Mouse (Mus musculus) forebrain, embryonic 14.5 days (tissue): ENCODE results near the gene Mfap3. TPM values are rescaled to one million over a fixed set of nuclear protein-coding genes. Genes with fewer than 3 reads are reported as not detected.

Source experiments
- ATAC-seq: fragments of 200-750 bp; cut with Nextera tagmentation; 2 replicates; pipeline ENCODE4 v1.8.0; 2017; ENCODE audit warnings: mild to moderate bottlenecking, moderate library complexity
- DNase-seq: peaks from one replicate; pipeline ENCODE4 v3.0.0-alpha.2; 2015; ENCODE audit warnings: low spot score
- H3K27ac ChIP-seq: fragments of 300-500 bp; sonication (generic); 2 replicates; pipeline ENCODE4 v1.5.1; 2014; ENCODE audit warnings: low read depth, mild to moderate bottlenecking, control low read depth, low read length, moderate library complexity
- H3K27me3 ChIP-seq: fragments of 300-500 bp; sonication (generic); replicated peaks from 2 replicates; pipeline ENCODE4 v1.6.1; 2014; ENCODE audit warnings: low read length, control low read depth, mixed read lengths; ENCODE audit not compliant: control insufficient read depth, insufficient read depth
- H3K36me3 ChIP-seq: fragments of 300-500 bp; sonication (generic); 2 replicates; pipeline ENCODE4 v1.6.1; 2014; ENCODE audit warnings: low read length, control low read depth; ENCODE audit not compliant: control insufficient read depth, insufficient read depth
- H3K4me1 ChIP-seq: fragments of 300-500 bp; sonication (generic); 2 replicates; pipeline ENCODE4 v1.6.1; 2014; ENCODE audit warnings: antibody characterized with exemption, low read length, control low read depth; ENCODE audit not compliant: control insufficient read depth, insufficient read depth
- H3K4me2 ChIP-seq: fragments of 300-500 bp; sonication (generic); 2 replicates; pipeline ENCODE4 v1.6.1; 2014; ENCODE audit warnings: mild to moderate bottlenecking, control low read depth, low read length
- H3K4me3 ChIP-seq: fragments of 300-500 bp; sonication (generic); 2 replicates; pipeline ENCODE4 v1.5.1; 2014; ENCODE audit warnings: low read depth, low read length, control low read depth
- H3K9ac ChIP-seq: fragments of 300-500 bp; sonication (generic); 2 replicates; pipeline ENCODE4 v1.6.1; 2014; ENCODE audit warnings: mild to moderate bottlenecking, low read length, control low read depth, moderate library complexity
- H3K9me3 ChIP-seq: fragments of 300-500 bp; sonication (generic); replicated peaks from 2 replicates; pipeline ENCODE4 v1.6.1; 2016; ENCODE audit warnings: low read length, control low read depth, mixed read lengths; ENCODE audit not compliant: control insufficient read depth
- WGBS: fragments of 180-500 bp; shearing (Covaris S2); extraction: QIAGEN DNeasy Blood & Tissue Kit; methylation state at CpG from one replicate; pipeline ENCODE4 v1.1.7; 2014; 5-methylcytosine and 5-hydroxymethylcytosine counted together
- polyA plus RNA-seq: library from polyadenylated mRNA; unstranded; fragments of >200 nt; fragmentation: Nextera tagmentation; extraction: Ambion mirVana; gene quantifications from 2 replicates; pipeline ENCODE4 v1.2.1, GENCODE M21; 2014

Gene Mfap3
- polyA plus RNA-seq, result 68.3 and 71.4 TPM in 2 replicates

- under 1% methylated on average over 59 of the region's 59 CpGs for WGBS
- Histone ChIP-seq H3K4me2 (peak within 1 kb of the TSS; percentile 62), H3K36me3 (peaks cover 7% of the 10 kb centered on the region; the same call in 1 of the 2 replicates), H3K4me3 (peak within 1 kb of the TSS; percentile 95), H3K27ac (peak within 1 kb of the TSS; percentile 72), H3K27me3 (no peaks in the 10 kb centered on the region), H3K9me3 (no peaks in the 10 kb centered on the region), H3K4me1 (peaks cover 8% of the 10 kb centered on the region; the same call in 1 of the 2 replicates), H3K9ac (peak within 1 kb of the TSS; percentile 86)
- DNase-seq (peak; percentile 90), ATAC-seq (peak; percentile 91)
These were observed at the start of gene Mfap3, which contains the start of gene Fam114a2 for GRCm38 (mm10) chr11:57518091-57518750. TSS of gene Mfap3 (plus strand) at chr11:57518664. TSS of gene Fam114a2 (minus strand) at chr11:57518617.

GRCm38 (mm10) chr11:57468706-57469105 lies 49.8 kb upstream of the Mfap3 start:
- DNase-seq (no peak), ATAC-seq (no peak)
- H3K4me1 ChIP-seq, result no peaks in the 10 kb centered on the region
- no peak overlapping the region for H3K4me3 ChIP-seq
- WGBS, result 75% methylated on average over 4 of the region's 4 CpGs
- no peaks in the 10 kb centered on the region for H3K9me3 ChIP-seq
- H3K9ac ChIP-seq, result no peak overlapping the region
- no peaks in the 10 kb centered on the region for H3K27me3 ChIP-seq
- H3K36me3 ChIP-seq, result no peaks in the 10 kb centered on the region
- no peak overlapping the region for H3K27ac ChIP-seq
- H3K4me2 ChIP-seq, result no peak overlapping the region

- Histone ChIP-seq H3K4me1 (no peaks in the 10 kb centered on the region), H3K27ac (no peak overlapping the region), H3K4me3 (no peak overlapping the region), H3K9ac (no peak overlapping the region), H3K4me2 (no peak overlapping the region), H3K36me3 (no peaks in the 10 kb centered on the region), H3K27me3 (no peaks in the 10 kb centered on the region), H3K9me3 (no peaks in the 10 kb centered on the region)
- no peak for DNase-seq
- ATAC-seq, result no peak
- WGBS, result 50% methylated on average over 6 of the region's 6 CpGs
These were observed 48.4 kb upstream of the Mfap3 start for GRCm38 (mm10) chr11:57470056-57470455.

GRCm38 (mm10) chr11:57470979-57471378 lies 47.5 kb upstream of the Mfap3 start:
- Histone ChIP-seq H3K36me3 (no peaks in the 10 kb centered on the region), H3K27ac (no peak overlapping the region), H3K27me3 (no peaks in the 10 kb centered on the region), H3K9ac (no peak overlapping the region), H3K4me2 (no peak overlapping the region), H3K4me3 (no peak overlapping the region), H3K9me3 (no peaks in the 10 kb centered on the region), H3K4me1 (no peaks in the 10 kb centered on the region)
- WGBS, result 83% methylated on average over 7 of the region's 7 CpGs
- ATAC-seq (no peak), DNase-seq (no peak)

GRCm38 (mm10) chr11:57474296-57474941 lies 44.0 kb upstream of the Mfap3 start:
- Histone ChIP-seq H3K4me3 (no peak overlapping the region), H3K27me3 (no peaks in the 10 kb centered on the region), H3K9ac (no peak overlapping the region; the same call in 1 of the 2 replicates), H3K4me1 (no peaks in the 10 kb centered on the region), H3K36me3 (no peaks in the 10 kb centered on the region), H3K9me3 (no peaks in the 10 kb centered on the region), H3K27ac (no peak overlapping the region), H3K4me2 (no peak overlapping the region)
- DNase-seq (peak; percentile 71), ATAC-seq (peak; percentile 25; the same call in 1 of the 2 replicates)
- 54% methylated on average over 6 of the region's 6 CpGs for WGBS

- H3K4me2 ChIP-seq, result no peak overlapping the region
- no peak overlapping the region for H3K27ac ChIP-seq
- no peak overlapping the region for H3K4me3 ChIP-seq
- H3K9ac ChIP-seq, result no peak overlapping the region
- ATAC-seq (no peak), DNase-seq (peak; percentile 81)
- H3K36me3 ChIP-seq, result no peaks in the 10 kb centered on the region
- H3K4me1 ChIP-seq, result no peaks in the 10 kb centered on the region
- no peaks in the 10 kb centered on the region for H3K27me3 ChIP-seq
- H3K9me3 ChIP-seq, result no peaks in the 10 kb centered on the region
- 41% methylated on average over 6 of the region's 6 CpGs for WGBS
These were observed 43.3 kb upstream of the Mfap3 start for GRCm38 (mm10) chr11:57475119-57475518.

GRCm38 (mm10) chr11:57478077-57478476 lies 40.4 kb upstream of the Mfap3 start:
- H3K4me1 ChIP-seq, result no peaks in the 10 kb centered on the region
- H3K4me3 ChIP-seq, result no peak overlapping the region
- ATAC-seq (peak; percentile 71; the same call in 1 of the 2 replicates), DNase-seq (peak; percentile 71)
- H3K9me3 ChIP-seq, result no peaks in the 10 kb centered on the region
- WGBS, result 50% methylated on average over 5 of the region's 5 CpGs
- no peak overlapping the region for H3K9ac ChIP-seq
- H3K4me2 ChIP-seq, result no peak overlapping the region
- no peaks in the 10 kb centered on the region for H3K27me3 ChIP-seq
- peaks cover 23% of the 10 kb centered on the region for H3K36me3 ChIP-seq
- H3K27ac ChIP-seq, result no peak overlapping the region

GRCm38 (mm10) chr11:57488436-57488835 lies 30.0 kb upstream of the Mfap3 start:
- Histone ChIP-seq H3K9ac (no peak overlapping the region), H3K4me1 (no peaks in the 10 kb centered on the region), H3K9me3 (no peaks in the 10 kb centered on the region), H3K36me3 (peaks cover 70% of the 10 kb centered on the region), H3K27ac (no peak overlapping the region), H3K4me3 (no peak overlapping the region), H3K27me3 (no peaks in the 10 kb centered on the region), H3K4me2 (no peak overlapping the region)
- no peak for ATAC-seq
- 80% methylated on average over 5 of the region's 5 CpGs for WGBS
- no peak for DNase-seq

GRCm38 (mm10) chr11:57496462-57497039 lies 21.9 kb upstream of the Mfap3 start:
- ATAC-seq (no peak), DNase-seq (peak; percentile 33)
- no peaks in the 10 kb centered on the region for H3K9me3 ChIP-seq
- H3K4me3 ChIP-seq, result no peak overlapping the region
- WGBS, result 42% methylated on average over 3 of the region's 3 CpGs
- peaks cover 76% of the 10 kb centered on the region for H3K36me3 ChIP-seq
- H3K9ac ChIP-seq, result no peak overlapping the region
- no peak overlapping the region for H3K4me2 ChIP-seq
- H3K27me3 ChIP-seq, result no peaks in the 10 kb centered on the region
- H3K4me1 ChIP-seq, result no peaks in the 10 kb centered on the region
- no peak overlapping the region for H3K27ac ChIP-seq
